Mouse (Mus musculus) spleen, adult 2 months (tissue): ENCODE measurements at regions not wholly inside any gene's neighbourhood (a gene's known extent, or its start where the extent isn't known, plus 50 kb on each side); places are given as distances from the start of the nearest gene placed in this dataset.
"Not testable (repeated sequence)": the region's sequence is repeated elsewhere in the genome, so short reads cannot be mapped to it uniquely, and the experiment has no call there.

Source experiments
- DNase-seq, 2 experiments: peaks; one replicate each; pipeline versions ENCODE4 v3.0.0 to v3.0.0-alpha.2; 2012 to 2021; ENCODE audit warnings: low spot score in 2 of 2, low read depth in 1 of 2
- H3K27ac ChIP-seq: fragments of 200-500 bp; 2 replicates; pipeline ENCODE4 v1.5.1; 2012; ENCODE audit warnings: low read length, inconsistent platforms; ENCODE audit not compliant: insufficient read depth
- H3K27me3 ChIP-seq: fragments of 200-500 bp; 2 replicates; pipeline ENCODE4 v1.6.1; 2012; ENCODE audit warnings: mild to moderate bottlenecking, moderate library complexity, low read length, inconsistent platforms; ENCODE audit not compliant: control insufficient read depth, insufficient read depth
- H3K36me3 ChIP-seq: fragments of 200-500 bp; 2 replicates; pipeline ENCODE4 v1.6.1; 2012; ENCODE audit warnings: mild to moderate bottlenecking, low read length, inconsistent platforms; ENCODE audit not compliant: control insufficient read depth, insufficient read depth
- H3K4me1 ChIP-seq: fragments of 200-500 bp; 2 replicates; pipeline ENCODE4 v1.6.1; 2011; ENCODE audit warnings: inconsistent platforms; ENCODE audit not compliant: control insufficient read depth, insufficient read depth, insufficient read length
- H3K4me3 ChIP-seq: fragments of 200-500 bp; 2 replicates; pipeline ENCODE4 v1.5.1; 2011; ENCODE audit warnings: mild to moderate bottlenecking, inconsistent platforms; ENCODE audit not compliant: insufficient read depth, insufficient read length; ENCODE audit errors: extremely low read depth
- CTCF ChIP-seq: fragments of 200-500 bp; IDR thresholded peaks from 2 replicates; pipeline ENCODE4 v1.5.1; 2011; ENCODE audit warnings: mild to moderate bottlenecking, inconsistent platforms; ENCODE audit not compliant: insufficient read depth, insufficient read length, insufficient replicate concordance; ENCODE audit errors: extremely low read depth
- POLR2A ChIP-seq: fragments of 200-500 bp; IDR thresholded peaks from 2 replicates; pipeline ENCODE4 v1.6.1; 2011; ENCODE audit warnings: low read depth, low read length, inconsistent platforms
- WGBS: fragments of 180-500 bp; shearing (Covaris S2); methylation state at CpG from one replicate; pipeline ENCODE4 v1.1.7; 2018; 5-methylcytosine and 5-hydroxymethylcytosine counted together

DNA sequence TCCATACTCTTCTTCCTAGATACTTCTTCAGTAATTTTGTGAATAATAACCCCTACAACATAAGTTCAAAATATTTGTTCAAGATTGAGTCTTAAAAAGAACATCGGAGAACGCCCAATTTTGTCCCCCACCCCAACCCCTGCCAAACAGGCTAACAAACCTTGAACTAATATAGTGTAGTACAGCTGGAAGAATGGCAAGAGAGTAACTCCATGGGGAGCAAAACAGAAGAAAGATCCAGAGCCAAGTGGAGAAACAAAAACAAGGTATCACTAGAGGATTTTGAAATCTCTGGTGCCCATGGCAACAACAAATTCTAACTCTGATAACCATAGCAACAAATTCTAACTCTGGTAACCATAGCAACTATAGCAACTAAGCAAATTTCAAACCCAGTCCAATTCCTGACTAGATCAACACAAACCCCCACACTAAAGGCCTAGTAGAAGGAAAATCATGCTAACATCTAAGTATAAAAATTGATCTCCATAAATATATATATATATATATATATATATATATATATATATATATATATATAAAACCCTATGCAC, 74.2 kb upstream of the Magee2 start:
- Histone ChIP-seq H3K4me3 (no peak overlapping the region), H3K27ac (no peak overlapping the region), H3K27me3 (no peaks in the 10 kb centered on the region), H3K36me3 (no peaks in the 10 kb centered on the region), H3K4me1 (no peaks in the 10 kb centered on the region)
- DNase-seq, result no peak
- no peak for TF ChIP-seq POLR2A
- no peak for TF ChIP-seq CTCF
- WGBS, result 87% methylated on average over 2 of the region's 2 CpGs

DNA sequence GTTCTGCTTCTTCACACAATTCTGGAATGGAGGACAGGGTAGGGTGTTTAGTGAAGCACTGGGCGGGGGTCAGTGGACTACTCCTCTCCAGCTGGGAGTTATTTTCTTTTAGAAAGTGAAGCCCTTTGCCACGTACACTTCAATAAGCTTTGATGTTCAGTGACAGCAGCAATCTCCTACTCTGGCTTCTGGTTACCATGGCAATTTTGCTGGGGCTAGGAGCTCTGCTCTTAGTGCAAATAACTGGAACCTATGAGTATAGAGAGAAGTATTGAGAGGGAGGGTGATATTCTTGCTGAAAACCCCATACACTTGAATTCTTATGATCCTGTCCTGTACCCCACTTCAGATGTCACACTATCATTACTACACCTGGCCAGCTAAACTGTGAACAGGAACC, 94.5 kb upstream of the Magee2 start:
- H3K27me3 ChIP-seq, result no peaks in the 10 kb centered on the region
- H3K27ac ChIP-seq, result no peak overlapping the region
- no peaks in the 10 kb centered on the region for H3K36me3 ChIP-seq
- no peaks in the 10 kb centered on the region for H3K4me1 ChIP-seq
- WGBS, result 77% methylated on average over 2 of the region's 2 CpGs
- TF ChIP-seq POLR2A (no peak), CTCF (no peak)
- DNase-seq, result no peak
- no peak overlapping the region for H3K4me3 ChIP-seq

DNA sequence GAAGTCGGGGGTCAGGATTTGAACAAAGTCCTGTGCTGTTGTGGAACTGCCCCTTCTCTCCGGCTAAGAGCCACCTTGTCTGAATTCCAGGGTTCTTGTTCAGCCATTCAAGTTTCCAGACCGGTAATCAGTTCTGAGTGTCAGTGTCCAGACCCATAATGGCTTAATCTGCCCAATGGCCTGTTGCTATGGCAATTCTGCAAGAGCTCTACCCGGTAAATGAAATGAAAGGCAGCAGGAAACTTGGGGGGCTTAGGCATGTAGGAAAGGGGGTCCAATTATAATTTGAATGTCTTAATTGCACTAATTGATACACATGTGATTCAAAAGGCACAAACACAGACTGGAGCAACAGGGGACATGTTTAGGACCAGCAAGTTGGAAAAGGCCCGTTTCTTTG, 95.7 kb upstream of the Magee2 start:
- H3K36me3 ChIP-seq, H3K4me3 ChIP-seq, H3K27me3 ChIP-seq, H3K4me1 ChIP-seq, H3K27ac ChIP-seq, DNase-seq: not testable (repeated sequence)
- WGBS, result 87% methylated on average over 4 of the region's 5 CpGs

DNA sequence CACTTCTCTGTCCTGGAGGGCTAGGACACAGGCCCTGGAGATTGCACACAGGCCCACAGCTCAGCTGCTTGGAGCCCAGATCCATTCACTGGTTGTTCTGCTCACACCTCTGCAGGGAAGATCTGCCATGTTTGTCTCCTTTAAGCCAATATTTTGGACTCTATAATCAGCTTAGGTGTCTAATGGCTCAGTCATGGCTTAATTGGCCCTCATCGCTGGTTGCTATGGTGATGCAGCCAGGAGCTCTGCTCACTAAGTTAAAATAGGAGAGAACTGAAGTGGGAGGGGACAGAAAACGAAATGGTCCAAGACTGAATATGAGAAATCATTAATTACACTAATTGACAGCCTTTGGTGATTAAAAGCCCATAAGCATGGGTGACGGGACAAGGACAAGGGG, 96.3 kb upstream of the Magee2 start:
- 92% methylated on average over 1 of the region's 3 CpGs for WGBS
- not testable (repeated sequence) for H3K4me3 ChIP-seq, DNase-seq, H3K4me1 ChIP-seq, H3K36me3 ChIP-seq, H3K27ac ChIP-seq, H3K27me3 ChIP-seq

DNA sequence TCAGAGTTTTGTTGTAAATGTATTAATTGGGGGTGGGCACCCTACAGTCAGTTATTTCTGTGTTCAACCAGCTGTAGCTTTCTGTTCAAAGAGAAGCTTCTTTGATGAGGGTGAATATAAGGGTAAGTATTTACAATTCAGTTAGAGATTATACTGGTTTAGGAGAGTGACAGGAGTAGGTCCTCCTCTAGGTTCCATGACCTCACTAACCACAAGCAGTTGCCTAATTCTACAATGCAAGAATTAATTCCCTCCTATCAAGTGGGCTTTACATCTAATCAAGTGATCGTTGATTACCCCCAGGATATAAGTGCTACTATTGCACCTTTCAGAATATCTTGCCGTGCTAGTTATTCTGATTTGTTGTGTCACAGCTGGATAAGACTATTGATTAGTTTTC, 101.1 kb upstream of the Pbdc1 start:
- no peak overlapping the region for H3K27ac ChIP-seq
- WGBS, result 92% methylated on average over 2 of the region's 2 CpGs
- no peaks in the 10 kb centered on the region for H3K4me1 ChIP-seq
- TF ChIP-seq CTCF (no peak), POLR2A (no peak)
- no peaks in the 10 kb centered on the region for H3K27me3 ChIP-seq
- no peaks in the 10 kb centered on the region for H3K36me3 ChIP-seq
- H3K4me3 ChIP-seq, result no peak overlapping the region
- DNase-seq, result no peak

DNA sequence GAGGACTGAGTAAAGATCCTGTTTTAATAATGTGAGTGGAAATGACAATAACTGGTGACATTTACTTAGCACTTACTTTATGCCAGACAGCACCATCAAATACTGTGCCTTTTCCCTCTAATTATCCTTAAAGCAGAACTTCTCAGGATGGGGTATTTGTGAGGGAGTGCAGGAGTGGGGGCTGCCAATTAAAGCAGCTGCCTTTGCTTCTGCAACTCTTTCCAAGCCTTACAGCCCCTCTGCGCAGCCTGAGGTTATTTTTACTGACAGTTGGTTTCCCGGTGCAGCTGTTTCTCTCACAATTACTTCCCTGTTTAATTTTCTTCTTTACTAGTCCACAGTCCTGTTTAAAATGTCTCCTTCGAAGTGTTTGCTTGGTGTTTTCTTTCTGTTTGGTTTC, 76.3 kb upstream of the Pbdc1 start:
- Histone ChIP-seq H3K36me3 (no peaks in the 10 kb centered on the region), H3K27ac (no peak overlapping the region), H3K27me3 (no peaks in the 10 kb centered on the region), H3K4me1 (peaks cover 3% of the 10 kb centered on the region; the same call in 1 of the 2 replicates), H3K4me3 (no peak overlapping the region)
- no peak for DNase-seq
- 22% methylated on average over 3 of the region's 3 CpGs for WGBS
- TF ChIP-seq POLR2A (no peak), CTCF (no peak)

DNA sequence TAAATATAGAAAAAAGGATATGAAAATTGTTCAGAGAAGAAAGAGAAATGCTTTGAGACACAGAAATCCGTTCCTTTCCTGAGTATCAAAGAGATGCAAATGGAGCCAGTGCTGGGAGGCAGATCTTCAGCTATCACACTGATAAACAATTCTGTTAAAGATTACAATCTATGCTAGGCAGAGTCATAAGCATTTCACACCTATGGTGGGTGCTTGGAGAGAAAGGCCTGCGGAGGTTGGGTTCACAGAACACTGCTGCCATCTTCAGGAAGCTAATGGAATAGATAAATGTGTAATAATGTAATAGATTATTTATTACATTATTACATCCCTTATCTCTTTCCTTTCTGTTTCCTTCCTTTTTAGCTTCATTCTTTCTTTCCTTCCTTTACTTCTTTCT, 73.1 kb upstream of the Pbdc1 start:
- 14% methylated on average over 2 of the region's 2 CpGs for WGBS
- no peak overlapping the region for H3K4me3 ChIP-seq

More for the DNA sequence above, 73.1 kb upstream of the Pbdc1 start:
- Histone ChIP-seq H3K4me1 (peaks cover 3% of the 10 kb centered on the region; the same call in 1 of the 2 replicates), H3K36me3 (no peaks in the 10 kb centered on the region), H3K27me3 (no peaks in the 10 kb centered on the region), H3K27ac (no peak overlapping the region)
- peak in 1 of 2 experiments; percentile 1 for DNase-seq
- TF ChIP-seq POLR2A, result no peak
- TF ChIP-seq CTCF, result peak; percentile 18; the same call in 1 of the 2 replicates
